Mouse (Mus musculus): ENCODE results near the gene Krtap6-1.
"Not testable (repeated sequence)": the region's sequence is repeated elsewhere in the genome, so short reads cannot be mapped to it uniquely, and the experiment has no call there.

The Krtap6-1 gene

DNA sequence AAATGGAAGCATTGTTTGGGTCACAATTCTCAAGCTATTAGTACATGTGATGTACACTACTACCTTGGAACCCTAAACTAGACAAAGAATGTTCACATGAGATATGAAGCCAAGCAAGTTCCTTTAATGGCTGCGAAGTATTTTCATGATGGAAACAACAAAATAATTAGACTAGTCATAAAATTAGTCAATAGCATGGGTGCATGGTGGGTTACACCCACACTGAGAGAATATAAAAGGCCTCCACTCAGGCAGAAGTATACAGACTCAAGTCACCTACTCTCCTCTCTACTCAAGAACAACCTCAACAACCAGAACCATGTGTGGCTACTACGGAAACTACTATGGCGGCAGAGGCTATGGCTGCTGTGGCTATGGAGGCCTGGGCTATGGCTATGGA, at the start of gene Krtap6-1:
Gene Krtap6-1 (plus strand): TSS at position 301 of the 400 bp plus-strand sequence.
- not testable (repeated sequence) for DNase-seq (ENCODE audit: low spot score in 2 of 2)

DNA sequence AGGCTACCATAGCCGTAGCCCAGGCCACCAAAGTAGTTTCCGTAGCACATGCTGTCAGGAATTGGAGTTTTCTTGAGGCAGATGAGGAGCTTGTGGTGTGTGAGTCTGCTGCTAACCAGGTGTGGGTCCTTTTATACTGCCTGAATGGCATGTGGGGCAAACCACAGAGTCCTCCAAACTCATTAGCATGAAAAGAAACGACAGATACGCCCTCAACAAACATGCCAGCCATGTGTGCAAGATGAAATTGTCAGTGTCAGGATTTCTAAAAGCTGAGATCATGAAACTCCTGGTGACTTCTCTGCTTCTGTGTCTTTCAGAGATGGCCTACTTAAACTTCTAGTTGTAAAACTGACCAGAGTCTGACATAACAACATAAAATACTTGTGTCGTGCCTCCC, 20.8 kb upstream of the Krtap6-1 start, which contains the start of gene Krtap22-2:
Gene Krtap22-2 (minus strand): TSS at position 101 of the 400 bp plus-strand sequence.
- no peak for DNase-seq (ENCODE audit: low spot score in 2 of 2)

DNA sequence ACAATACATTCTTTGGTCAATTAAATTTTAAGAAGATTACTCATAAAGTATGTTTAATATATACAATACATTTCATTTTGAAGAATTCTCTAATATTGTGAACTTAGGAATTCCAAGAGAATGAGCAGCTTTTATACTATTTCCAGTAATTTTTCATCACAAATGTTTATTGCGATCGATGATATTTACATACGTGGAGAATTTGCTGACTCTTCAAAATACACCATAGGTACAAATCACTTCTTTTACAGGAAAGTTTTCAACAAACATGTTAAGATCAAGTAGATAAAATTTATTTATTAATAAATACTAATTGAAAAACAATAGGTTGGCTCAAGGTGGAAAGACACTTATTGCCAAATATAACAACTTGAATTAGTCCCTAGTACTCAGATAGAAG, 17.5 kb upstream of the Krtap6-1 start:
- DNase-seq (ENCODE audit: low spot score in 2 of 2): no peak

DNA sequence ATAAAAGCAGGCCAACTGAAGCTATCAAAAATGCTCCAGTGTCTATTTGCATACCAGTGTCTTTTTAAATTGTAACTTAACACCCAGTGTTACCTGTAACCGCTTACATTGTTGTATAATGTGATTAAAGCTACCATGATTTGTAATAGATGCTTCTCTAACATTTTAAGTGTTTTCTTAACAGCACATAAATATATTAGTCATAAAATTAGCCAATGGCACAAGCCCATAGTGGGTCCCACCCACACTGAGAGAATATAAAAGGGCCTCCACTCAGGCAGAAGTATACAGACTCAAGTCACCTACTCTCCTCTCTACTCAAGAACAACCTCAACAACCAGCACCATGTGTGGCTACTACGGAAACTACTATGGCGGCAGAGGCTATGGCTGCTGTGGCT, 16.5 kb upstream of the Krtap6-1 start, which contains the start of gene Gm10229:
Gene Gm10229 (plus strand): TSS at position 301 of the 400 bp plus-strand sequence.
- not testable (repeated sequence) for DNase-seq (ENCODE audit: low spot score in 2 of 2)

DNA sequence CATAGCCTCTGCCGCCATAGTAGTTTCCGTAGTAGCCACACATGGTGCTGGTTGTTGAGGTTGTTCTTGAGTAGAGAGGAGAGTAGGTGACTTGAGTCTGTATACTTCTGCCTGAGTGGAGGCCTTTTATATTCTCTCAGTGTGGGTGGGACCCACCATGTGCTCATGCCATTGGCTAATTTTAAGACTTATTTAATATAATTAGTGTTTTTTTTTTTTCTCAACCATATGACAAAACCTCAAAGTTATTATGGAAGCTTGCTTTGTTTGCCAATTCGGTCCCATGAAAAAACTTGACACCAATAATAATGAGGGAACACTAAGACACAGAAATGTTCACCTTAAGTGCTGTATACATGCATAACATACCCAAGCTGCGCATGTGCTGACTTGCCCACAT, 9.9 kb downstream of the Krtap6-1 start, which contains the start of gene Gm10228:
Gene Gm10228 (minus strand): TSS at position 101 of the 400 bp plus-strand sequence.
- DNase-seq (ENCODE audit: low spot score in 2 of 2): not testable (repeated sequence)

DNA sequence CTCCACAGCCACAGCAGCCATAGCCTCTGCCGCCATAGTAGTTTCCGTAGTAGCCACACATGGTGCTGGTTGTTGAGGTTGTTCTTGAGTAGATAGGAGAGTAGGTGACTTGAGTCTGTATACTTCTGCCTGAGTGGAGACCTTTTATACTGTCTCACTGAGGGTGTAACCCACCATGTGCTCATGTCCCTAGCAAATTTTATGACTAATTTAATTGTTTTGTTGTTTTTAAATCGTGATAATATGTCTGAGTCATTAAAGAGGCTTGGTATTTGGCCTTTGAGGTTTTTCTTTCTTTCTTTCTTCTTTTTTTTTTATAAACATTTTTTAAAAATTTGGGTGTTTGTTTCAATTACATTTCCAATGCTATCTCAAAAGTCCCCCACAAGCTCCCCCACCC, 16.3 kb downstream of the Krtap6-1 start, which contains the start of gene Krtap6-5:
Gene Krtap6-5 (minus strand): TSS at position 101 of the 400 bp plus-strand sequence.
- no peak for DNase-seq (ENCODE audit: low spot score in 2 of 2)

DNA sequence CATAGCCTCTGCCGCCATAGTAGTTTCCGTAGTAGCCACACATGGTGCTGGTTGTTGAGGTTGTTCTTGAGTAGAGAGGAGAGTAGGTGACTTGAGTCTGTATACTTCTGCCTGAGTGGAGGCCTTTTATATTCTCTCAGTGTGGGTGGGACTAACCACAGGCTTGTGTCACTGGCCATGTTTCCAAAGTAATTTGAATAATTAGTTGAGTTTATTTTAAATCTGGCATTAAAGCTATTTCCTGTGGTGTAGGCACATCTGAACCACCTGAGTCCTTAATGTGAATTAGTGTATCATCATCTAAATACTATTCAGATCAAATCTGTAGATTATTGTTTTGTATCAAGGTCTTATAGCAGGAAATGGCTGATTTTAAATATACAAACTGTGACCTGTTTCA, 32.4 kb downstream of the Krtap6-1 start, which contains the start of gene 1110025L11Rik:
Gene 1110025L11Rik (minus strand): TSS at position 101 of the 400 bp plus-strand sequence.
- not testable (repeated sequence) for DNase-seq (ENCODE audit: low spot score in 2 of 2)

DNA sequence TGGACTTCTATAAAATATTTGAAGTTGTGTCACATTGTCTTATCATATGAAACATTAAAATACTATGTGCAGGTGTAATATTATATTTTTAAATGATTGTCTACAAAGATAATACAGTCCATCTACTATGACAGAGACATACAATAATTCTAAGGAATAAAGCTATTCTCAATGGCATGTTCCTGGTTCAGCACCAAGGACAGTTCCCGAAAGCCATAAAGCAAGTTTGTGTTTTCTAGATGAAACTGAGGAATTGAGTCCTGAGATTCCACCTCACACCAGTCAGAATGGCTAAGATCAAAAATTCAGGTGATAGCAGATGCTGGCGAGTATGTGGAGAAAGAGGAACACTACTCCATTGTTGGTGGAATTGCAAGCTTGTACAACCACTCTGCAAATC, 39.5 kb downstream of the Krtap6-1 start:
- DNase-seq (ENCODE audit: low spot score in 2 of 2): not testable (repeated sequence)

Measured in urinary bladder, adult 18-20 months (tissue).